Mouse (Mus musculus): Measurements from ENCODE around the gene H2al2a.

DNA sequence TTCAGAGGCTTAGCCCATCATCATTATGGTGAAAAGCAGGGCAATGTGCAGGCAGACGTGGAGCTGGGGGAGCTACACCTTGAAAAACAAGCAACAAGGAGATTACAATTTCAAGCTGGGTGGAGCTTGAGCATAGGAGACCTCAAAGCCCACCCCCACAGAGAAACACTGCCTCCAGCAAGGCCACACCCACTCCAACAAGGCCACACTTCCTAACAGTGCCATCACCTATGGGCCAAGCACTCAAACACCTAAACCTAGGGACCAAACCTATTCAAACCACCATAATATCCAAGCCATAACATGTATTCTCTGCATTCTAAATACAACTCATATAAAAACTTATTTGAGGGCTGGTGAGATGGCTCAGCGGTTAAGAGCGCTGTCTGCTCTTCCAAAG lies 5.5 kb upstream of the H2al2a start:
- TF ChIP-seq POLR2A (IDR thresholded peaks at IDR 0.05; ENCODE audit: borderline replicate concordance, insufficient read depth, low read length) (no peak), CTCF (IDR thresholded peaks at IDR 0.05; ENCODE audit: borderline replicate concordance, insufficient read depth, low read depth, low read length) (no peak)
